Mouse (Mus musculus): Measurements from ENCODE around the gene Atp4a. TPM values are rescaled to one million over a fixed set of nuclear protein-coding genes. Genes with fewer than 3 reads are reported as not detected.

Gene Atp4a
- total and polyA plus RNA-seq, 2 experiments from 2014 or later = 4.2 to 5.3 TPM

GRCm38 (mm10) chr7:30681897-30682296, 30.1 kb upstream of the Atp4a start:
- Histone ChIP-seq H3K27me3 (ENCODE audit: insufficient read depth, low read length) (no peaks in the 10 kb centered on the region), H3K9me3 (ENCODE audit: low read length) (no peaks in the 10 kb centered on the region), H3K4me1 (ENCODE audit: insufficient read depth, low read length) (no peaks in the 10 kb centered on the region), H3K27ac (no peak overlapping the region), H3K9ac (replicated peaks; ENCODE audit: low read length) (no peak overlapping the region), H3K36me3 (ENCODE audit: insufficient read depth, low read length) (no peaks in the 10 kb centered on the region), H3K4me2 (ENCODE audit: low read depth, low read length) (no peak overlapping the region), H3K4me3 (ENCODE audit: low read length) (no peak overlapping the region)
- no peak for ATAC-seq
- whole genome bisulfite sequencing = 60% methylated on average over 5 of the region's 5 CpGs
- no peak for TF ChIP-seq CTCF (IDR thresholded peaks at IDR 0.05; ENCODE audit: low read depth)
- DNase-seq (ENCODE audit: low spot score) = no peak

- no peaks in the 10 kb centered on the region for H3K4me1 ChIP-seq (ENCODE audit: insufficient read depth, low read length)
- DNase-seq (ENCODE audit: low spot score) = no peak
- H3K27me3 ChIP-seq (ENCODE audit: insufficient read depth, low read length) = no peaks in the 10 kb centered on the region
- H3K27ac ChIP-seq = no peak overlapping the region
- no peak overlapping the region for H3K4me3 ChIP-seq (ENCODE audit: low read length)
- no peak overlapping the region for H3K4me2 ChIP-seq (ENCODE audit: low read depth, low read length)
- WGBS = 81% methylated on average over 2 of the region's 2 CpGs
- no peaks in the 10 kb centered on the region for H3K36me3 ChIP-seq (ENCODE audit: insufficient read depth, low read length)
- TF ChIP-seq CTCF (IDR thresholded peaks at IDR 0.05; ENCODE audit: low read depth) = no peak
- no peak overlapping the region for H3K9ac ChIP-seq (replicated peaks; ENCODE audit: low read length)
- no peak for ATAC-seq
- H3K9me3 ChIP-seq (ENCODE audit: low read length) = no peaks in the 10 kb centered on the region
Observed at GRCm38 (mm10) chr7:30683425-30683824, 28.6 kb upstream of the Atp4a start.

- Histone ChIP-seq H3K36me3 (ENCODE audit: insufficient read depth, low read length) (no peaks in the 10 kb centered on the region), H3K4me1 (ENCODE audit: insufficient read depth, low read length) (no peaks in the 10 kb centered on the region), H3K9ac (replicated peaks; ENCODE audit: low read length) (no peak overlapping the region), H3K27me3 (ENCODE audit: insufficient read depth, low read length) (no peaks in the 10 kb centered on the region), H3K9me3 (ENCODE audit: low read length) (no peaks in the 10 kb centered on the region), H3K27ac (no peak overlapping the region), H3K4me3 (ENCODE audit: low read length) (no peak overlapping the region), H3K4me2 (ENCODE audit: low read depth, low read length) (no peak overlapping the region)
- 72% methylated on average over 6 of the region's 6 CpGs for WGBS
- TF ChIP-seq CTCF (IDR thresholded peaks at IDR 0.05; ENCODE audit: low read depth) = no peak
- DNase-seq (ENCODE audit: low spot score) (no peak), ATAC-seq (no peak)
Observed at GRCm38 (mm10) chr7:30688325-30688724, 23.7 kb upstream of the Atp4a start.

GRCm38 (mm10) chr7:30698101-30698500, 13.9 kb upstream of the Atp4a start:
- H3K27ac ChIP-seq = no peak overlapping the region
- no peak for TF ChIP-seq CTCF (IDR thresholded peaks at IDR 0.05; ENCODE audit: low read depth)
- no peak for ATAC-seq
- H3K9me3 ChIP-seq (ENCODE audit: low read length) = no peaks in the 10 kb centered on the region
- no peaks in the 10 kb centered on the region for H3K4me1 ChIP-seq (ENCODE audit: insufficient read depth, low read length)
- no peak overlapping the region for H3K4me3 ChIP-seq (ENCODE audit: low read length)
- no peak overlapping the region for H3K9ac ChIP-seq (replicated peaks; ENCODE audit: low read length)
- DNase-seq (ENCODE audit: low spot score) = no peak
- H3K4me2 ChIP-seq (ENCODE audit: low read depth, low read length) = no peak overlapping the region
- WGBS = 62% methylated on average over 5 of the region's 5 CpGs
- no peaks in the 10 kb centered on the region for H3K36me3 ChIP-seq (ENCODE audit: insufficient read depth, low read length)
- no peaks in the 10 kb centered on the region for H3K27me3 ChIP-seq (ENCODE audit: insufficient read depth, low read length)

- TF ChIP-seq CTCF (IDR thresholded peaks at IDR 0.05; ENCODE audit: low read depth) = no peak
- H3K9me3 ChIP-seq (ENCODE audit: low read length) = no peaks in the 10 kb centered on the region
- no peaks in the 10 kb centered on the region for H3K4me1 ChIP-seq (ENCODE audit: insufficient read depth, low read length)
- H3K27me3 ChIP-seq (ENCODE audit: insufficient read depth, low read length) = no peaks in the 10 kb centered on the region
- 40% methylated on average over 9 of the region's 9 CpGs for WGBS
- H3K4me3 ChIP-seq (ENCODE audit: low read length) = no peak within 1 kb of the TSS
- H3K4me2 ChIP-seq (ENCODE audit: low read depth, low read length) = no peak within 1 kb of the TSS
- ATAC-seq = no peak
- H3K36me3 ChIP-seq (ENCODE audit: insufficient read depth, low read length) = no peaks in the 10 kb centered on the region
- no peak within 1 kb of the TSS for H3K9ac ChIP-seq (replicated peaks; ENCODE audit: low read length)
- no peak within 1 kb of the TSS for H3K27ac ChIP-seq
- DNase-seq (ENCODE audit: low spot score) = peak; percentile 16
Observed at GRCm38 (mm10) chr7:30698589-30698988, 13.4 kb upstream of the Atp4a start, which contains the start of gene 2200002J24Rik. Gene 2200002J24Rik (plus strand): TSS chr7:30698926.

DNA sequence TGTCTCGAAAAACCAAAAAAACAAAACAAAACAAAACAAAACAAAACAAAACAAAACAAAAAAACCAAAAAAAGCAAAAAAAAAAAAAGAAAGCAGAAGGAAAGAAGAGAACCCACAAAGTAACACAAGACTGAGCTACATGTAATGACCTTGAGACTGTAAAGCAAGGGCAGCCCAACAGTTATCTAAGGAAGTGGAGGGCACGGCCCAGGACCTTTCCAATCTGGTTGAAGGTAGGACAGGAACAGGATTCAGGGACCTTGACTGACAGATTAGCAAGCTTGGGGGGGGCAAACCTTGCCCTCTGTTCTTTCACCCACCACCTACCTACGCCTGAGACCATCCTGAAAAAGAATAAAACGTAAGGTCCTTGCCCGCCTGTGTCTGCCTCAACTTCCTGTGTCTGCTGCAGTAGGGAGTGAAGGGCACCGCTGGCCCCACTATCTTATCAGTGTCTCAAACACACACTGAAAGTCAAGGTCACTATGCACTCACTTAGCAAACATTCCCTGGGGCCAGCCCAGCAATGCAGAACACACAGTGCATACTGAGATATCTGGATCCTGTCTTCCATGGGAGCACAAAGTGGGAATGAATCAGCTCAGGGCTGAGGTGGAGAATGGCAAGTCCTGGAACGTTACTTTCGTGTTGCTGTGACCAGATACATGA, 5.7 kb upstream of the Atp4a start:
- ATAC-seq = no peak
- Histone ChIP-seq H3K4me1 (ENCODE audit: insufficient read depth, low read length) (no peaks in the 10 kb centered on the region), H3K9ac (replicated peaks; ENCODE audit: low read length) (no peak overlapping the region), H3K4me3 (ENCODE audit: low read length) (no peak overlapping the region), H3K9me3 (ENCODE audit: low read length) (no peaks in the 10 kb centered on the region), H3K4me2 (ENCODE audit: low read depth, low read length) (no peak overlapping the region), H3K27ac (no peak overlapping the region), H3K27me3 (ENCODE audit: insufficient read depth, low read length) (no peaks in the 10 kb centered on the region), H3K36me3 (ENCODE audit: insufficient read depth, low read length) (no peaks in the 10 kb centered on the region)
- DNase-seq (ENCODE audit: low spot score) = no peak
- 78% methylated on average over 8 of the region's 8 CpGs for WGBS
- TF ChIP-seq CTCF (IDR thresholded peaks at IDR 0.05; ENCODE audit: low read depth) = no peak

GRCm38 (mm10) chr7:30707441-30707840, 4.6 kb upstream of the Atp4a start:
- DNase-seq (ENCODE audit: low spot score) (no peak), ATAC-seq (no peak)
- no peak overlapping the region for H3K4me3 ChIP-seq (ENCODE audit: low read length)
- TF ChIP-seq CTCF (IDR thresholded peaks at IDR 0.05; ENCODE audit: low read depth) = no peak
- no peak overlapping the region for H3K27ac ChIP-seq
- WGBS = 80% methylated on average over 1 of the region's 1 CpGs
- H3K4me1 ChIP-seq (ENCODE audit: insufficient read depth, low read length) = no peaks in the 10 kb centered on the region
- no peak overlapping the region for H3K9ac ChIP-seq (replicated peaks; ENCODE audit: low read length)
- no peak overlapping the region for H3K4me2 ChIP-seq (ENCODE audit: low read depth, low read length)
- no peaks in the 10 kb centered on the region for H3K36me3 ChIP-seq (ENCODE audit: insufficient read depth, low read length)
- H3K27me3 ChIP-seq (ENCODE audit: insufficient read depth, low read length) = no peaks in the 10 kb centered on the region
- no peaks in the 10 kb centered on the region for H3K9me3 ChIP-seq (ENCODE audit: low read length)

All from hindbrain, postnatal 0 days (tissue).